32 mouse cellular contexts compared by ENCODE assay signal in the genomic region with DNA sequence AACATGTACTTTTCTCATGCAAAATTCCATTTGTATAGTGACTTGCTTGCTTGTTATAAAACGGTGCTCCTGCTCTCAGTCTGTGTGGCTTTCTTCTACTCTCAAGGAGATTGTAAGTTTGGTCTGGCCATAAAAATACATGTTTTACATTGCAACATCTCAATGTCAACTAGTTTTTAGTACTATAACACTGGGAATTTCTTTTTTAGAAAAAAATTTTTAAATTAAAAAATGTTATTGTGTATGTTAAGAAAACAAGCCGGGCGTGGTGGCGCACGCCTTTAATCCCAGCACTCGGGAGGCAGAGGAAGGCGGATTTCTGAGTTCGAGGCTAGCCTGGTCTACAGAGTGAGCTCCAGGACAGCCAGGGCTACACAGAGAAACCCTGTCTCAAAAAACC. TPM values are rescaled to one million over a fixed set of nuclear protein-coding genes. Genes with fewer than 3 reads are reported as not detected.
"Had no signal": no experiment of that assay in that cellular context is flagged by ENCODE, and none has a peak within 500 bp of the region (broad histone marks: within the 10 kb centered on the region; RNA-seq: fewer than 3 reads in every experiment).

A gene (plus strand): TSS at position 301 of the 400 bp plus-strand sequence.

RNA-seq across cellular contexts. Expression of the gene that starts here (rescaled TPM):
- total RNA-seq: common myeloid progenitor, adult 5-6 weeks; forebrain, postnatal 0 days; gastrocnemius, adult 18-20 months; gastrocnemius, adult 2 months; gastrocnemius, adult 8-10 months; gastrocnemius, postnatal 10 days; gastrocnemius, postnatal 14 days; gastrocnemius, postnatal 25 days; gastrocnemius, postnatal 36 days; gastrocnemius, postnatal 4 days; granulocyte monocyte progenitor cell, adult 5-6 weeks; heart, adult 18-20 months; heart, adult 2 months; heart, adult 8-10 months had no signal
- polyA plus RNA-seq: cortical plate, adult 2 months; embryonic facial prominence, embryonic 10.5 days; embryonic facial prominence, embryonic 11.5 days; embryonic facial prominence, embryonic 12.5 days; embryonic facial prominence, embryonic 13.5 days; embryonic facial prominence, embryonic 14.5 days; embryonic facial prominence, embryonic 15.5 days; erythroblast, embryonic 14.5 days; forebrain, embryonic 11.5 days; forebrain, embryonic 12.5 days; forebrain, embryonic 13.5 days; forebrain, embryonic 14.5 days; forebrain, embryonic 15.5 days; forebrain, embryonic 16.5 days; forebrain, postnatal 0 days; frontal cortex, adult 2 months; gonadal fat pad, adult 2 months; heart, adult 2 months; heart, embryonic 10.5 days; heart, embryonic 11.5 days had no signal
